Mouse (Mus musculus) layer of hippocampus, adult 8-10 months (tissue): ENCODE results near the gene Gnaz. TPM values are rescaled to one million over a fixed set of nuclear protein-coding genes. Genes with fewer than 3 reads are reported as not detected.

Experiments used
- DNase-seq, 2 experiments: peaks; one replicate each; pipeline ENCODE4 v3.0.0; 2022; ENCODE audit warnings: low spot score in 2 of 2
- total RNA-seq, 4 experiments: library from RNA; stranded (reverse); gene quantifications; 2 replicates each; pipeline ENCODE4 v1.2.4; 2022

The Gnaz gene
- total RNA-seq, 4 experiments from 2014 or later = 88.3 to 111 (median 102) TPM

- peak in 1 of 2 experiments; percentile 34 for DNase-seq
These were observed 782 bp downstream of the Gnaz start for GRCm38 (mm10) chr10:74967651-74968267.

GRCm38 (mm10) chr10:74969266-74969665 is 2.3 kb downstream of the Gnaz start:
- no peak for DNase-seq

GRCm38 (mm10) chr10:74973026-74973425 is 6.0 kb downstream of the Gnaz start:
- DNase-seq = no peak

GRCm38 (mm10) chr10:74975626-74976025 is 8.6 kb downstream of the Gnaz start:
- no peak for DNase-seq

- no peak for DNase-seq
These were observed 9.5 kb downstream of the Gnaz start for GRCm38 (mm10) chr10:74976429-74976828.

- no peak for DNase-seq
These were observed 11.1 kb downstream of the Gnaz start for GRCm38 (mm10) chr10:74978056-74978455.

- no peak for DNase-seq
These were observed 14.2 kb downstream of the Gnaz start for GRCm38 (mm10) chr10:74981159-74981558.

- no peak for DNase-seq
These were observed 16.2 kb downstream of the Gnaz start for GRCm38 (mm10) chr10:74983176-74983575.

- DNase-seq = no peak
These were observed 20.9 kb downstream of the Gnaz start for GRCm38 (mm10) chr10:74987698-74988470.

- DNase-seq = no peak
These were observed 22.8 kb downstream of the Gnaz start for GRCm38 (mm10) chr10:74989814-74990213.

GRCm38 (mm10) chr10:74990584-74991322 is 23.8 kb downstream of the Gnaz start:
- DNase-seq = no peak

GRCm38 (mm10) chr10:74994863-74995262 is 27.9 kb downstream of the Gnaz start:
- no peak for DNase-seq

- no peak for DNase-seq
These were observed 28.4 kb downstream of the Gnaz start for GRCm38 (mm10) chr10:74995377-74995776.

- DNase-seq = no peak
These were observed 34.4 kb downstream of the Gnaz start for GRCm38 (mm10) chr10:75001391-75001790.

GRCm38 (mm10) chr10:75004067-75004466 is 37.1 kb downstream of the Gnaz start:
- no peak for DNase-seq

- peak; percentile 43 to 54 for DNase-seq
These were observed 40.1 kb downstream of the Gnaz start for GRCm38 (mm10) chr10:75006889-75007662.

GRCm38 (mm10) chr10:75010704-75011103 is 43.7 kb downstream of the Gnaz start:
- no peak for DNase-seq

GRCm38 (mm10) chr10:75015465-75015864 is 48.5 kb downstream of the Gnaz start:
- DNase-seq = no peak

GRCm38 (mm10) chr10:75016481-75016880 is 49.5 kb downstream of the Gnaz start:
- no peak for DNase-seq

- no peak for DNase-seq
These were observed 53.3 kb downstream of the Gnaz start for GRCm38 (mm10) chr10:75020271-75020670.

- DNase-seq = peak; percentile 56 to 88
These were observed 54.2 kb downstream of the Gnaz start for GRCm38 (mm10) chr10:75021138-75021537.
